Mouse (Mus musculus) forebrain, embryonic 14.5 days (tissue): Measurements from ENCODE around the gene Ltc4s. TPM values are rescaled to one million over a fixed set of nuclear protein-coding genes. Genes with fewer than 3 reads are reported as not detected.
A peak's percentile ranks its signal among the peaks of the same experiment; 100 is the strongest.

ENCODE experiments used
- ATAC-seq: fragments of 200-750 bp; cut with Nextera tagmentation; 2 replicates; pipeline ENCODE4 v1.8.0; 2017; ENCODE audit warnings: mild to moderate bottlenecking, moderate library complexity
- DNase-seq: peaks from one replicate; pipeline ENCODE4 v3.0.0-alpha.2; 2015; ENCODE audit warnings: low spot score
- H3K27ac ChIP-seq: fragments of 300-500 bp; sonication (generic); 2 replicates; pipeline ENCODE4 v1.5.1; 2014; ENCODE audit warnings: low read depth, mild to moderate bottlenecking, control low read depth, low read length, moderate library complexity
- H3K27me3 ChIP-seq: fragments of 300-500 bp; sonication (generic); replicated peaks from 2 replicates; pipeline ENCODE4 v1.6.1; 2014; ENCODE audit warnings: low read length, control low read depth, mixed read lengths; ENCODE audit not compliant: control insufficient read depth, insufficient read depth
- H3K36me3 ChIP-seq: fragments of 300-500 bp; sonication (generic); 2 replicates; pipeline ENCODE4 v1.6.1; 2014; ENCODE audit warnings: low read length, control low read depth; ENCODE audit not compliant: control insufficient read depth, insufficient read depth
- H3K4me1 ChIP-seq: fragments of 300-500 bp; sonication (generic); 2 replicates; pipeline ENCODE4 v1.6.1; 2014; ENCODE audit warnings: antibody characterized with exemption, low read length, control low read depth; ENCODE audit not compliant: control insufficient read depth, insufficient read depth
- H3K4me2 ChIP-seq: fragments of 300-500 bp; sonication (generic); 2 replicates; pipeline ENCODE4 v1.6.1; 2014; ENCODE audit warnings: mild to moderate bottlenecking, control low read depth, low read length
- H3K4me3 ChIP-seq: fragments of 300-500 bp; sonication (generic); 2 replicates; pipeline ENCODE4 v1.5.1; 2014; ENCODE audit warnings: low read depth, low read length, control low read depth
- H3K9ac ChIP-seq: fragments of 300-500 bp; sonication (generic); 2 replicates; pipeline ENCODE4 v1.6.1; 2014; ENCODE audit warnings: mild to moderate bottlenecking, low read length, control low read depth, moderate library complexity
- H3K9me3 ChIP-seq: fragments of 300-500 bp; sonication (generic); replicated peaks from 2 replicates; pipeline ENCODE4 v1.6.1; 2016; ENCODE audit warnings: low read length, control low read depth, mixed read lengths; ENCODE audit not compliant: control insufficient read depth
- WGBS: fragments of 180-500 bp; shearing (Covaris S2); extraction: QIAGEN DNeasy Blood & Tissue Kit; methylation state at CpG from one replicate; pipeline ENCODE4 v1.1.7; 2014; 5-methylcytosine and 5-hydroxymethylcytosine counted together
- polyA plus RNA-seq: library from polyadenylated mRNA; unstranded; fragments of >200 nt; fragmentation: Nextera tagmentation; extraction: Ambion mirVana; gene quantifications from 2 replicates; pipeline ENCODE4 v1.2.1, GENCODE M21; 2014

Gene Ltc4s
- polyA plus RNA-seq, 1 experiment from 2014 or later: 3.4 TPM

GRCm38 (mm10) chr11:50230481-50231304, 7.7 kb downstream of the Ltc4s start:
- H3K9me3 ChIP-seq: no peaks in the 10 kb centered on the region
- H3K4me2 ChIP-seq: peak overlapping the region; percentile 45
- no peaks in the 10 kb centered on the region for H3K27me3 ChIP-seq
- H3K27ac ChIP-seq: no peak overlapping the region
- ATAC-seq: peak; percentile 40
- H3K36me3 ChIP-seq: peaks cover 50% of the 10 kb centered on the region
- WGBS: 21% methylated on average over 45 of the region's 45 CpGs
- DNase-seq: no peak
- peak overlapping the region; percentile 11; the same call in 1 of the 2 replicates for H3K4me3 ChIP-seq
- H3K9ac ChIP-seq: peak overlapping the region; percentile 21; the same call in 1 of the 2 replicates
- peaks cover 26% of the 10 kb centered on the region for H3K4me1 ChIP-seq

DNA sequence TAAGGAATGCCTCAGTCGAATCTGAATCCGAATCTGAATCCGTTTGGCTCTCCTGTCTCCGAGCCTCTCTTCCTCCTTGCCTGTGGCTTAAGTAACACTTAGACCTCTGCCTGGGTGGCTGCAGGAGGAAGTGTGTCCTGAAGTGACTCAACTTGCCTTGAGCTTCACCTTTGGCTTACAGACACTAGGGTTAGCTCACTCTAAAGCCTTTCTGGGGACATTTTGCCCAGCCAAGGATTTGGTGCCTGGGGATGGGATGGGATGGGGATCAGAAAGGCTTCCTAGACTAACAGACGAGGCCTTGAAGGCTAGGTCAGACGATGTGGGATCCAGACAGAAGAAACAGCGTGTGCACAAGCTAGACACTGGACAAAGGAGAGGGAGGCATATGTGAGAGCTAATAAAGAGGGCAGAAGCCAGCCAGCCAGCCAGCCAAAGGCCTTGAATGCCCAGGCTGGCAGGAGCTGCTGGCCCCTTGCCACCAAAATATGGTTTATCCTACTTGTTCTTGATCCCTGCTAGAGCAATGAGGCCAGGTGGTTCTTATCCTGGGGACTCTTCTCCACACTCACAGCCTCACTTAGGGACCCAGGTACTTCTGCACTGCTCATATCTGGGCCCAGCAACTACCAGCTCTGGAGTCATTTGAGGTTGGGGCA, 9.0 kb downstream of the Ltc4s start:
- H3K27ac ChIP-seq: no peak overlapping the region
- no peaks in the 10 kb centered on the region for H3K9me3 ChIP-seq
- H3K36me3 ChIP-seq: peaks cover 39% of the 10 kb centered on the region
- H3K4me3 ChIP-seq: no peak overlapping the region
- ATAC-seq (no peak), DNase-seq (no peak)
- peaks cover 26% of the 10 kb centered on the region for H3K4me1 ChIP-seq
- no peaks in the 10 kb centered on the region for H3K27me3 ChIP-seq
- H3K9ac ChIP-seq: peak overlapping the region; percentile 35; the same call in 1 of the 2 replicates
- WGBS: 52% methylated on average over 7 of the region's 7 CpGs
- H3K4me2 ChIP-seq: no peak overlapping the region

GRCm38 (mm10) chr11:50228772-50229171, 9.6 kb downstream of the Ltc4s start:
- peak overlapping the region; percentile 35; the same call in 1 of the 2 replicates for H3K9ac ChIP-seq
- 27% methylated on average over 3 of the region's 3 CpGs for WGBS

DNA sequence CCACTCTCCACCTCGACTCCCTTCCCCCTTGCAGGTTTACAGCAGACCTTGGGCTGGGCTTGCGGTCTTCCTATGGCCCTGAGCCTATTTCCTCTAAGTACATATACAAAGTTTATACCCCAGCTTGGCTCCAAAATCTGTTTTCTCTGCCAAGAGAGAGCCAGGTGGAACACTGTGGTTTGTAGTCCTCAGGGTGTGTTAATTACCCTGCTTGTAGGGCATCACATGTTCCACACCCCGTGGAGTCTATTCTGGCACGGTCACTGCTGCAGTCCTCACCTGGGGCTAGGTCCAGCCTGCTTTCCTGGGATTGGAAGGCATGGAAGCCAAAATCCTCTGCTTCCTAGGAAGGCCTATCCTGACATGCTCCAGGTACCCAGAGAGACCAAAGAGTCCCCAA, 10.7 kb downstream of the Ltc4s start:
- 83% methylated on average over 4 of the region's 4 CpGs for WGBS
- Histone ChIP-seq H3K27ac (no peak overlapping the region), H3K4me2 (no peak overlapping the region), H3K9me3 (no peaks in the 10 kb centered on the region), H3K9ac (no peak overlapping the region), H3K36me3 (peaks cover 23% of the 10 kb centered on the region), H3K4me3 (no peak overlapping the region), H3K27me3 (no peaks in the 10 kb centered on the region), H3K4me1 (peaks cover 38% of the 10 kb centered on the region)
- no peak for DNase-seq
- ATAC-seq: no peak

More at GRCm38 (mm10) chr11:50228772-50229171, 9.6 kb downstream of the Ltc4s start:
- DNase-seq: no peak
- Histone ChIP-seq H3K9me3 (no peaks in the 10 kb centered on the region), H3K36me3 (peaks cover 33% of the 10 kb centered on the region), H3K27ac (no peak overlapping the region), H3K27me3 (no peaks in the 10 kb centered on the region), H3K4me2 (no peak overlapping the region), H3K4me3 (no peak overlapping the region), H3K4me1 (peaks cover 30% of the 10 kb centered on the region)
- no peak for ATAC-seq

GRCm38 (mm10) chr11:50227226-50227625, 11.2 kb downstream of the Ltc4s start:
- Histone ChIP-seq H3K4me2 (peak overlapping the region; percentile 89; the same call in 1 of the 2 replicates), H3K9ac (no peak overlapping the region; the same call in 1 of the 2 replicates), H3K4me3 (no peak overlapping the region), H3K9me3 (no peaks in the 10 kb centered on the region), H3K27me3 (no peaks in the 10 kb centered on the region), H3K36me3 (peaks cover 18% of the 10 kb centered on the region), H3K27ac (peak overlapping the region; percentile 3; the same call in 1 of the 2 replicates), H3K4me1 (peaks cover 38% of the 10 kb centered on the region)
- WGBS: 97% methylated on average over 3 of the region's 3 CpGs
- DNase-seq (no peak), ATAC-seq (no peak)

DNA sequence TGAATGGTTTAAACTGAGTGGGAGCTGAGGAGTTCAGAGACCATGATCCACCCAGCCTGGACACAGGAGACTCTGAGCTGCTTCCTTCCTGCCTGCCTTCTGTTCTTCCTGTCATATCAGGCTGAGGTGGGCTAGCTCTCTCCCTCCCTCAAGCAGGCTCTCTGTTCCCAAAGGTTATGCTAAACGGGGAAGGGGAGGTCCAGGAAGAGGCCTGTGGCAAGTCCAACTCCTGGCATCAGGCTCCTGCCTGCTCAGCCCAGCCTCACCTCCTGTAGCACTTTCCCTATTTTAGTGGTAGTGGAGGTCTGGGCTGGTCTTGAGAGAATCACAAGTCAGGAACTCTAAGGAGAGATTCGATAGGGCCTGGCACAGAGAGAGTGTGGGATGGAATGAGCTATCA, 12.0 kb downstream of the Ltc4s start:
- Histone ChIP-seq H3K9me3 (no peaks in the 10 kb centered on the region), H3K4me1 (peaks cover 38% of the 10 kb centered on the region), H3K27me3 (no peaks in the 10 kb centered on the region), H3K4me2 (peak overlapping the region; percentile 89), H3K4me3 (peak overlapping the region; percentile 88), H3K9ac (peak overlapping the region; percentile 98), H3K36me3 (peaks cover 9% of the 10 kb centered on the region), H3K27ac (no peak overlapping the region)
- 41% methylated on average over 2 of the region's 2 CpGs for WGBS
- no peak for DNase-seq
- no peak for ATAC-seq

- Histone ChIP-seq H3K27me3 (no peaks in the 10 kb centered on the region), H3K36me3 (peaks cover 6% of the 10 kb centered on the region), H3K9me3 (no peaks in the 10 kb centered on the region), H3K27ac (peak overlapping the region; percentile 93), H3K9ac (peak overlapping the region; percentile 98), H3K4me2 (peak overlapping the region; percentile 89), H3K4me3 (peak overlapping the region; percentile 88), H3K4me1 (peaks cover 36% of the 10 kb centered on the region)
- ATAC-seq: peak; percentile 36
- DNase-seq: peak; percentile 42
- WGBS: 3% methylated on average over 34 of the region's 34 CpGs
Observed at GRCm38 (mm10) chr11:50225611-50226378, 12.6 kb downstream of the Ltc4s start.

- peaks cover 34% of the 10 kb centered on the region for H3K4me1 ChIP-seq
- peak overlapping the region; percentile 93 for H3K27ac ChIP-seq
- peak overlapping the region; percentile 88 for H3K4me3 ChIP-seq
- H3K4me2 ChIP-seq: peak overlapping the region; percentile 89
- H3K27me3 ChIP-seq: no peaks in the 10 kb centered on the region
- DNase-seq (peak; percentile 87), ATAC-seq (peak; percentile 88)
- no peaks in the 10 kb centered on the region for H3K9me3 ChIP-seq
- H3K36me3 ChIP-seq: 0 out of 2 replicates have a peak, but pooled peaks cover 5% of the 10 kb centered on the region
- under 1% methylated on average over 66 of the region's 70 CpGs for WGBS
- H3K9ac ChIP-seq: peak overlapping the region; percentile 98
Observed at GRCm38 (mm10) chr11:50224671-50225530, 13.5 kb downstream of the Ltc4s start.
